Mouse (Mus musculus): ENCODE measurements at regions not wholly inside any gene's neighbourhood (a gene's known extent, or its start where the extent isn't known, plus 50 kb on each side); places are given as distances from the start of the nearest gene placed in this dataset.
A peak's percentile ranks its signal among the peaks of the same experiment; 100 is the strongest.

- DNase-seq (ENCODE audit: low read depth): no peak
Observed at GRCm38 (mm10) chr6:49641256-49641655, 181.3 kb upstream of the Npy start.

- DNase-seq (ENCODE audit: low read depth): no peak
Observed at GRCm38 (mm10) chr6:49654541-49655130, 167.9 kb upstream of the Npy start.

DNA sequence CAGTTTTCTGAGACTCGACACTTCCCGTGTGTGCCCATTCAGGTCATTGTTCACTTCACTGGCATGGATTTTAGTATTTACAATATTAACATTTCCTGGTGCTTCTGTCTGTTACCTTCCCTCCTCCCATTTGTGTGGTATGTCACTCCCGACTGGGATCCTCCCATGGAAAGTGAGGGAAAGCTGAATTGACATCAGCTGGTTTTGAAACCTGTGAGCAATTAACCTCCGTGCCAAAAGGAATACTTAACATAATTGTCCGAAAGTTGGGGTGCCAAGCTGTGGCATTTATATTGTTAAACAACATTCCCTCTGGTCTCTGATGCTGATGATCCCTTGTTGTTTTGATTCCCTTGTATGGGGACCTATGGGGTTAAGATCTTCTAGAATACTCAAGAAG is 167.3 kb upstream of the Npy start:
- DNase-seq (ENCODE audit: low read depth): no peak

- DNase-seq (ENCODE audit: low read depth): no peak
Observed at GRCm38 (mm10) chr6:49656359-49657280, 165.9 kb upstream of the Npy start.

- no peak for DNase-seq (ENCODE audit: low read depth)
Observed at GRCm38 (mm10) chr6:49657988-49658387, 164.5 kb upstream of the Npy start.

DNA sequence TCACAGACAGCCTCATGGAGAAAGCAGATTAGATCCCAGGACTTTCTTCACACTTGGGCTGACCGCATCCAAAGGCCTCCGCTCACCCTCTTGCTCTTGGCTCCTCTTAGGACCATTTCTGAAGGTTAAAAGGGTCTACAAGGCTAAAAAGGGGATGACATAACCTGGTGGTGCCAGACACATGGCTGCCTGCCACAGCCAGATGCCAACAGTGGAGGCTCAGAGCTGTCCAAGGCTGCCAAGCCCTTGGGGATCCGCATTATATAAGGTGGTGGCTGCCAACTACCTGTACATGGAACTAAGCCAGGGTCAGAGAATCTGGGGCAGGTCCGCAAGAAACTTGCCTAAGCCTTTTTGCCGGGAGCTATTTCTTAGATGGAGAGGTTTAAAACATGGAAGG is 151.5 kb upstream of the Npy start:
- DNase-seq (ENCODE audit: low read depth): no peak

GRCm38 (mm10) chr6:49671912-49672311 is 150.6 kb upstream of the Npy start:
- DNase-seq (ENCODE audit: low read depth): no peak

DNA sequence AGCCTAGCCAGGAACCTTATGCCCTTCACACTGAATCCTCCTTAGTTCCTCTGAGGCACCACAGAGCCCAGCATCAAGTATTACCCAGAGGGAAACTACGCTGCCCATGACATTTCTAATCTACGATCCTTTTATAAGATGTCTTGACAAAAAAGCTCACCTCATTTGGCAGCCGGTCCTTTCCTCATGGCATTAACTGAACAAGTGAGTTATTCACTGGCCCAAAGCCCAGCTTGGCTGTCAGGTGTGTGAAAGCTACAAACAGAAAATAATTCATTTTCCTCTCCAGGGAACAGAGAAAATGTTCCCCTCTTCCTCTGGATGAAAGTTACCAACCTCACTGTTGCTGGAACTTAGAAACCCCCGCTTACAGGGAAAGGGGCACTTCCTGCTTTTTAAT is 135.7 kb upstream of the Npy start:
- no peak for DNase-seq (ENCODE audit: low read depth)

GRCm38 (mm10) chr6:49692032-49692539 is 130.4 kb upstream of the Npy start:
- no peak for DNase-seq (ENCODE audit: low read depth)

DNA sequence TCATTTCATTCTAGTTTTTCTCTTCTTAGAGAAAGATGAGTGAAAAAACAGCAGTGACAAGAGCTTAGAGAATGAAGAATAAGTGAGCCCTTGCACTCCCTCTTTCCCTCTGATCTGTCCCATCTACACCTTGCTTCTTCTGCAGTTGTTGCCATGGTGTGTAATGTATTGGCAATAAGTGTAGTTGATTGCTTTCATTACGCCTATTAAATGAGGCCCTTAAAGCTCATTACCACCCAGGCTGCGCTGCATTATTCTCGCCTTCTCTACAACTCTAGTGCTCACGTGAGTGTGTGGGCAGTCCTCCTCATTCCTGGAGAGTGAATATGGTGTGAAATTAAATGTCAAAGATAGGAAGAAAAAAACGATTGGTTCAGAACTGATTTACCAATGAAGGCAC is 127.7 kb upstream of the Npy start:
- no peak for DNase-seq (ENCODE audit: low read depth)

GRCm38 (mm10) chr6:49696990-49697389 is 125.5 kb upstream of the Npy start:
- peak; percentile 5 for DNase-seq (ENCODE audit: low read depth)

GRCm38 (mm10) chr6:49701453-49701852 is 121.1 kb upstream of the Npy start:
- DNase-seq (ENCODE audit: low read depth): no peak

DNA sequence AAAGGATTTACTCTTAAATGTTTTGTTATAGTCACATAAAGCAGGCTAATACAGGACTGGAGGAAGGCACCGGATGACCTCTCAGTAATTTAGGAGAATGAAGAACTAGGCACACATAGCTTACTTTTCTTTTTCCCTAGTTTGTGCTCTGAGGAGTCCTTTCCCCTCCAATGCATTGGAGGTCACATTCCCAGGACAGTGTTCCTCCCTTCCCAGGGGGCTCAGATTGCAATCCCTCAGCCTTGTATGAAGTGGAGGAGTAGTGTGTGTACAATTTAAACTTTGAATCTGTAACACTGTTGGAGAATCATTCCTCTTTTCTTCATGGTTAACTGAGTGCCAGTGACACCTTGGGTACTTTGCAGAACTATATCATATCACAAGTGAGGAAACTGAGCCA is 109.5 kb upstream of the Npy start:
- no peak for DNase-seq (ENCODE audit: low read depth)

DNA sequence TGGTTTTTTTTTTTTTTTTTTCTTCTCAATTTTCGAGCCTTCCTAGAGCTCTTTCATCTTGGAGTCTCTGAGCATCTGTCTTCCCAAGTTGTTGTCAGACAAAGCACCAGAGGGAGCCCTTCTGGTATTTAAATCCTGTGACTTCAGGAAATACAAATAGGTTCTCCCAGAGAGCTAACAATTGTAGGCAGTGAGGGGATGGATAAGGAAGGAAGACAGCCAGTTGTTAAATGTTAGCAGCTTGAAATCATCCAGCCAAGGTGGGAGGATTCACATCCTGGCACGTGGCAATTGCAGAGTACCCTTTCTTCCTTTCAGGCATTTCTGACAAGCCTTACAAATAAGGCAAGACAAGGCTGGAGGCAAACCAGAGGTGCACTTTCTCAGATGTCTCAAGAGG is 106.0 kb upstream of the Npy start:
- peak; percentile 3 for DNase-seq (ENCODE audit: low read depth)

- no peak for DNase-seq (ENCODE audit: low read depth)
Observed at GRCm38 (mm10) chr6:49716945-49717344, 105.6 kb upstream of the Npy start.

DNA sequence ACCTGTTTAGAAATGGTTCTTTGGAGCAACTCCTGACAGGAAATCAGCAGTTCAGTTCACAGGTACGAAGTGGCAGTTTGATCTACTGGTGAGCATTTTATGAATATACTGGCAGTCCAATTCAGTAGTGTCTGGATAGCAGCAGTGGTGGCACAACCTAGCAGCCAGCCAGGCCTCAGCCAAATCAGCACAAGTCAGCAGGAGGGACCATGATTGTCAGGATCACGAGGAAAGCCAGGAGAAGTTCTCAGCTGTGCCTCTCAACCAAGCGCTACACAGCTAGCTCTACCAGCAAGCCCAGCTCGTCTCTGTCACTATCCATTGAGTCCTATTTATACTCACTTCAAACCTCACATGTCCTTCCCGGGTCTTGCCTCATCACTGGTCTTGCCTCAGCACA is 89.3 kb upstream of the Npy start:
- no peak for DNase-seq (ENCODE audit: low read depth)

DNA sequence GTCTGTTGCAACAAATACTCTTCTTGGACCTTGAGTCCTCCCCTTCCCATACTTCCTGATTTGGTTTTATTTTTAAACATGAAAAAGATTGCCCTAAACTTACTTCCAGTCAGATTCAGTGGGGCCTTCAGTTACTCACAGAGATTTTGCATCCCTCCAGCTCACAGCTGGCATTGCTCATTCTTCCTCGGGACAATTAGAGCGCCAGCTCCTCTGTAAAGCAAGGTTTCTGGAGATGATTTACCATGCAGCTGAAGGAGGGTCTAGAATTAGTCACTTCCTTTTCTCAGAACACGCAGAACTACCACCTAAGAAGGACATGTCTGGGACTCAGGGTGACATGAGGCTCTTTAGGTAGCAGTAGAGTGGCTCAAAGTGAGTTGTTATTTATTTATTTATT is 79.4 kb upstream of the Npy start:
- no peak for DNase-seq (ENCODE audit: low read depth)

DNA sequence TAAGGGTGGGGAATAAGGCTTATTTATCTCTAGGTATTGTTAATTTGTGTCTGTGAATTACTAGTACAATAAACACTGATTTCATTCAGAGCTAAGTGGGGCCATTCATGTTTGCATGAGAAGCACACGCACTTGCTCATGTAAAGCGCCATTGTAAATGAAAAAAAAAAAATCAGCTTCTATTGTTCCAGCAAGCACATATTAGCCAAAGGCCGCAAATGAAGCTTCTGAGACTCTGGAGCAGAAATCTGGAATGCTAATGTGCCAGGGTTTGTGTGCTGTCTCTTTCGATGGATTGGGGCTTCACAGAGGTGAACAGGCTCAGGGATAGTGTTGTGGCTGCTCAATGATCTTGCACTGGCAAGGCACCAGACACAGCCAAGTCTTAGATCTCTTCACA is 77.2 kb upstream of the Npy start:
- DNase-seq (ENCODE audit: low read depth): no peak

GRCm38 (mm10) chr6:49750544-49750943 is 72.0 kb upstream of the Npy start:
- no peak for DNase-seq (ENCODE audit: low read depth)

GRCm38 (mm10) chr6:49759614-49760013 is 62.9 kb upstream of the Npy start:
- DNase-seq (ENCODE audit: low read depth): no peak

- no peak for DNase-seq (ENCODE audit: low read depth)
Observed at GRCm38 (mm10) chr6:49764746-49765145, 57.8 kb upstream of the Npy start.

GRCm38 (mm10) chr6:49769904-49770720 is 52.4 kb upstream of the Npy start:
- no peak for DNase-seq (ENCODE audit: low read depth)

Measured in NIH3T3 (cell line).